Mouse (Mus musculus) 416B (cell line): ENCODE data around the gene Eef1akmt3.
A peak's percentile ranks its signal among the peaks of the same experiment; 100 is the strongest.
"Not testable (repeated sequence)": the region's sequence is repeated elsewhere in the genome, so short reads cannot be mapped to it uniquely, and the experiment has no call there.

Source experiments
- DNase-seq: peaks from one replicate; pipeline ENCODE4 v3.0.0; 2011; ENCODE audit warnings: low read depth

The Eef1akmt3 gene

DNA sequence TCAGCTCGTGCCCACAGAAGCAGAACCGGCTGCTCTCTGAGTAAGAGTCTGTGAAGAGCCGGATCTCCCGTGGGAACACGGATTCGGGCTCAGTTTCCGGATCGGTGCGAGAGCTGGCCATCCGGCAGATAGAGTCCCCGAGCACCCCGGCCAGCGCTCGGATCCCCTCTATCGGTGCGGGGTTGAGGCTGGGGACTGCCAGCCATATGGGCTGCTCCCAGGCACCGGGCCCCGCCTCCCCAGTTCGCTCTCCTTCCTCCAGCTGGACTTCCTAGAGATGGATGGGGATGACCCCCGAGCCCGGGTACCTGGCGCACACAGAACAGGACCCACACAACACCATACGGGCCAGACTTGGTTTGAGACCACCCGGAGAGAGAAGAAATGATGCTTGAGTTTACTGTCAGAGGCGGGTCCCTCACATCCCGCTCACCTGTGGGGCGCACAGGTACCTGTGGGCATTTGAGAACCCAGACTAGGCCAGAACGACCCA, at the start of gene Eef1akmt3, which contains the start of gene Mettl1:
Gene Eef1akmt3, minus strand, starts transcription at position 240 of the 493 bp plus-strand sequence.
Gene Mettl1, plus strand, starts transcription at position 141 of the 493 bp plus-strand sequence.
- peak; percentile 27 for DNase-seq

- no peak for DNase-seq
Observed at GRCm38 (mm10) chr10:127090560-127091411, 49.5 kb upstream of the Eef1akmt3 start.

GRCm38 (mm10) chr10:127085633-127086032, 44.3 kb upstream of the Eef1akmt3 start:
- DNase-seq, result no peak

DNA sequence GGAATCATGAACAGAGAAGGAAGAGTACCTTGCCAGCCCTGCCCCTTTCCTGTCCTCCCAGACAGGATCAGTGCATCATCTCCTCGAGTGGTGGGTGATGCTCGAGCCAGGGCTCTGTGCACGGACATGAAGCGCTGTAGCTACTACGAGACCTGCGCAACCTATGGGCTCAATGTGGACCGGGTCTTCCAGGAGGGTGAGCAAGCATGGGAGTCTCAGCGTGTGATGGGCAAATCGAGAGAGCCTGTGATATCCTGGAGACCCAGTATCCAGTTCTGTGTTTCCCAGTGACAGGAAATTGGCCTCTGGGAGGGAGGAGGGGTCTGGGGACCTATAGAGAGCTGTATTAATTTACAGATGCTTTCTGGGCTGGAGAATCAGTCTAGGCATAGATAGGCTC, 43.7 kb upstream of the Eef1akmt3 start:
- no peak for DNase-seq

DNA sequence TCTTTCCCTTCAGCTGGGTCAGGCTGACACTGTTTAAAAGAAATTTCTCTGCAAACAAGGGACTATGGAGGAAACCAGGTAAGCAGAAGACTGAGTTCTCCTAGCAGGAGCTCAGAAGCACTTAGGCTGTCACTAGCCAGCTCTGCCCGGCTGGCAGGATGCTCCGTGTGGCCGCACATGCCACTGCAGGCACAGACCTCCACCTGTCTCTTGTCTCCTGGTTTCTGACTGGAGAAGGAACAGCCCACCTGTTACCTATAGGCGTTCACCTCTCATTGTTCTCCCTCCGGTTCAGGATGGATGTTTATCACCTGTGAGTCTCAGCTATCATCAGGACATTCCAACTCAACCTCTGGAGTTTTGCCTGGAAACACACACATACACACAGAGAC, 42.6 kb upstream of the Eef1akmt3 start:
- DNase-seq, result no peak

GRCm38 (mm10) chr10:127083292-127083914, 42.1 kb upstream of the Eef1akmt3 start:
- DNase-seq, result no peak

GRCm38 (mm10) chr10:127081996-127082620, 40.8 kb upstream of the Eef1akmt3 start:
- no peak for DNase-seq

DNA sequence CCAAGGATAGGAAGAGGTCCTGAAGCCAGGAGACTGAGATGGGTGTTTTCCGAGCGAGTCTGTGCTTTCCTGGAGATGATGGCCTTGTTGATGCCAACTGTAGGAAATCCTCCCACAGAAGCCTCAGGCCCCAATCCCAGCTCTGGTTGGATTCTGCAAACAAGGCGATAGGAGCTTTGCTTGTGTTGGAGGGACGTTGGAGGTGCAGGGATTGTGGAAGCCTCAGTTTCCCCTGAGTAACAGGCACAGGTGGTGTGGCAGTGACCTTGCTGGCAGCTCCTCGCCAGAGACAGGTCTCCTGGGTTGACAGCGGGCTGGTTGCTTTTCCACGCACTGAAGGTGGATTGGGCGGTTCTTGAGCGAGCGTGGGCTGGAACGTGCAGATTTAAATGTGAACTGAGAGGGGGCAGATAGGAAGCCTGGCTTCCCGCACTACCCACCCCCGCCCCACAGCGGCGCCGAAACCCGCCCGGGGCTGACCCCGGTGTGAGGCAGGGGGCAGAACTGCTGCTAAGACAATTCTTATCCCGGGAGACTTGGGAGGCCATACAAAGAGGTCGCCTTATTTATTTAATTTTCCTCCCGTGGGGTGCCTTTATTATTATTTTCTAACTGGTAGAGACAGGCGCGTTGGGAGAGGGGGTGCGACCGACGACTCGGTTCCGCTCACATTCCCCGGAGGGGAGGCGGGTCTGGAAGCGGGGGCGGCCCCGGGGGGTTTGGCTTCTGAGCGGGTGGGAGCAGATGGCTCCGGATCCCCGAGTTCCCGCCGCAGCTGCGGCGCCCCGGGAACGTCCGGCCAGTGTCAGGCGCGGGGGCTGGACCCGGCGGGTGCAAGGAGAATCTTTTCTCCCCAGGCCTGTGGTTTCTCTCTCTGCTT, 39.8 kb upstream of the Eef1akmt3 start:
- no peak for DNase-seq

GRCm38 (mm10) chr10:127079665-127080391, 38.5 kb upstream of the Eef1akmt3 start:
- DNase-seq, result no peak

DNA sequence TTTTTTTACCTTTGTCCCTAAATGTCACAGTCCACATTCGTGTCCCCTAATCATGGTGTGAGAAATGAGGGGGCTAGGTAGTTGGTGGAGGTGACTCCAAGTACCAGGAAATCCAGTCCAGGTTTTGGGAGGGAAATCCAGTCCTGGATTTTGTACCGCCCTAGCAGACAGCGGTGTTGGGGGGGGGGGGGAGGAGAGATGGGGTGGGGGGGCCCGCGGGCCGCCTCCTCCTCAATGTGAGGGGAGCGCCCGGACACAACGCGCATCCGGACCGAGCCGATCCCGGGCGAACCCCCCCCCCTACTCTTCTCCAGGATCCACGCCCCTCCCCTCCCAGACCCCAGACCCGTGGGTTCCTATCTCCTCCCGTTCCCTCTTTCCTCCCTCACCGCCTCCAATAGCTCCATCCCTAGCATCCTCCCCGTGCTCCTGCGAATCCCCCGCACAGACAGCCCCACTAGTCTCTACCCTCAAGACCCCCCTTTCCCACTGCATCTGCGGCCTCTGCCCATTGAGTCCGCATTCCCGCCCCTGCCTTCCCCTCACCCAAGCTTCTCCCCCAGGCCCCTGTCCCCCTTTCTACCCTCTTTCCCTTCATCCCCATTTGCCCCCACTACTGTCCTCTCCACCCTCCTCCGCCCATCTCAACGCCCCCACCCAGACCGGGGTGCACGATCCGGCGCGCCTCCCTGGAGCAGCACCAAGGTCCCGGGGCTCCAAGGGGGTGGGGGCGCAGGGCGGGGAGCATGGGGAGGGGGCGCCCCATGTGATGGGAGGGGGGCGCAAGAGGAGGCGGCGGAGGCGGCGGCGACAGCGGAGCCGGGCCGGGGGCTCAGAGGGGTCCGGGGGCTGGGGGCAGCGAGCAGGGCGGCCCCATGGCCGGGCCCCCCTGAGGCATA, 37.6 kb upstream of the Eef1akmt3 start:
- DNase-seq, result no peak

GRCm38 (mm10) chr10:127078001-127078676, 36.8 kb upstream of the Eef1akmt3 start:
- no peak for DNase-seq

GRCm38 (mm10) chr10:127077515-127077914, 36.2 kb upstream of the Eef1akmt3 start:
- DNase-seq, result no peak

- peak; percentile 85 for DNase-seq
Observed at GRCm38 (mm10) chr10:127076082-127076481, 34.8 kb upstream of the Eef1akmt3 start.

GRCm38 (mm10) chr10:127075651-127076050, 34.3 kb upstream of the Eef1akmt3 start:
- no peak for DNase-seq

DNA sequence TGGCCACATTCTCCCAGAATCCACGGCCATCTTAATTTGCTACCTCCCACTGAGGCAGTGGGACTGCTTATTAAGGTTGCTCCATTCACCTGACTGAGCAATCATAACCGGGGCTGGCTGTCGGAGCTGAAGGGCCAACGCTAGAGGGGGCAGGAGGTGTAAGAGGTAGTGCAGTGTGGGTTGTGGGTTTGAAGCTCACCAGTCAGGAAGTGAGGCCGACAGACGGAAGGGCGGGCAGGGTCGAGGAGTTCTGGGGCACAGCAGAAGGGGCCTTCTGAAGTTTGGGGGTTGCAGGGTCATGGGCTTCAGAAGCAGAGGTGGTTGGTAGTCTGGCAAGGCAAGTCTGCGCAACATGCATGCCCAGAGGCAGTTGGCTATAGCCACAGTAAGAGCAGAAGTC, 33.8 kb upstream of the Eef1akmt3 start, which contains the start of gene Agap2:
Gene Agap2, plus strand, starts transcription at position 205 of the 400 bp plus-strand sequence.
- peak; percentile 92 for DNase-seq

DNA sequence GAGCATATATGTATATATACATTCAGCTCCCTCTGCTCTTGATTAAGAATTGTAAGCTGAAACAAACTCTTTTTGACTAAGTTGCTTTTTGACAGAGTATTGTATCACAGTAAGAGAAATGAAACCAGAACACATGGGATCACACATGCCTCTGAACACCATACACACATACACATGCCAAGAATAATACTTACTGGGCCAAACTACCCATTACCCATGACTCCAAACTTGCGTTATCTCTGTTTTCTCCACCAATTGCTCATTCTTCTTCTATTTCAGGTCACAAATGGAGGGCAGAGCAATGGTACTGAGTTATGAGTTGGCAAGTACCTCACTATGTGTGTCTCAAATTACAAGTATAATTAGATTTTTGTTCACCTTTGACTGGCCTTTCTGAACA, 32.7 kb upstream of the Eef1akmt3 start:
- DNase-seq, result no peak

GRCm38 (mm10) chr10:127072969-127073368, 31.7 kb upstream of the Eef1akmt3 start:
- not testable (repeated sequence) for DNase-seq

DNA sequence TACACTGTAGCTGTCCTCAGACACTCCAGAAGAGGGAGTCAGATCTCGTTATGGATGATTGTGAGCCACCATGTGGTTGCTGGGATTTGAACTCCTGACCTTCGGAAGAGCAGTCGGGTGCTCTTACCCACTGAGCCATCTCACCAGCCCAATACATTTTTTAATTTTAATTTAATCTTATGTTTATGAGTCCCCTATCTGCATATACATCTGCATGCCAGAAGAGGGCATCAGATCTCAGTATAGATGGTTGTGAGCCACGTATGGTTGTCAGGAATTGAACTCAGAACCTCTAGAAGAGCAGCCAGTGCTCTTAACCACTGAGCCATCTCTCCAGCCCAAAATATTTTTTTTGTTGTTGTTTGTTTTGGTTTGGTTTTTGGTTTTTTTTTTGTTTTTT, 31.0 kb upstream of the Eef1akmt3 start:
- peak; percentile 58 for DNase-seq

GRCm38 (mm10) chr10:127071203-127071602, 29.9 kb upstream of the Eef1akmt3 start:
- DNase-seq, result no peak
